Mouse (Mus musculus) kidney, adult 8-10 months (tissue): ENCODE measurements around the gene Phldb2.
A peak's percentile ranks its signal among the peaks of the same experiment; 100 is the strongest.

ENCODE experiments used
- DNase-seq, 2 experiments: peaks; one replicate each; pipeline ENCODE4 v3.0.0; 2022

Phldb2 gene

DNA sequence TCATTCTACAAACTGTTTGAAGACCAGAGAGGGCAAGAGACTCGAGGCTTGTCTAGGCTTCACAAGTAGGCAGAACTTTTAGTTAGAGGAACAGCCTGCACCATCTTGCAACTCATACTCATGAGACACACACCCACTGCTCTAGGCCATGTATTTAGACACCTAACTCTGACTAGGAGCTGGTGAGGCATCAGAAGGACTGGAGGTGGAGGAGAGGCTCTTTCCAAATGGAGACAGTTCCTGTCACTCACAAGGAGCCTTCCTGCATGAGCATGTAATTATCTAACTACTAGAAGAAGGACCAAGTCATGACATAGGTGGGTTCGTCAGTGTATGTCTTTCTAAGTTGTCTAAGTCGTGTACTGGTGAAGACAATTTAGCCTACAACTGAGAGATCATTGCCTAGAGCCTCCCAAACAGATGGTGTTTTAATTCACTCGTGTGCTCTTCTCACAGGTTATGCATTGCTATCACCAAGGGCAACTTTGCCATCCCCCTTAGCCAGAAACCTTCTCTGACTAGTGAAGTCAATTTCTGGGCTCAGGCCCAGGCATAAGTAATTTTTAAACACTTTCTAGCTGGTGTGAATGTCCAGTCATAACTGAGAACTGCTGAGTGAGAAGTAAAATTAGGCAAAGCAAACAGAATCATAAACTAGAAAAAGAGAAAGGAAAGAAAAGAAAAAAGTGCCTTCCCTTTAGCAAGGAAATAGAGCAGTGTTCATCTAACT, 62.8 kb downstream of the Phldb2 start:
- DNase-seq, result peak; percentile 62 to 78

DNA sequence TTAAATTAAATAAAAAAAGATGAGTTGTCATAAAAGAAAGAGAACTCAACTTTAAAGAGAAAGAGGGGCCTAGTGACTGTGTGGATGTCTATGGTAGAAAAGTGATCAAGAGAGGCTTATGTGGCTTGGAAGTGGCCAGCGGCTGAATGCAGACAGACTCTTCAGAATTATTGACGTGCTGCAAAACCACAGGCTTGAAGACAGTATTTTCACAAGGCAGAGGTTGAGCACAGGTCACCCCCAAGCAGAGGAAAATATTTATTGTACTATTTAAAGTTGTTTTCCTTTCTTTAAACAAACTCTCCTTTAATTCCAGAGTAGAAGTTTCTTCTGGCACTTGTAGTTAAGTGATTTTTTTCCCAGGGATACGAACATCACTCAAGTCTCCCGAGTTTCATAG, 63.8 kb downstream of the Phldb2 start:
- DNase-seq, result no peak

DNA sequence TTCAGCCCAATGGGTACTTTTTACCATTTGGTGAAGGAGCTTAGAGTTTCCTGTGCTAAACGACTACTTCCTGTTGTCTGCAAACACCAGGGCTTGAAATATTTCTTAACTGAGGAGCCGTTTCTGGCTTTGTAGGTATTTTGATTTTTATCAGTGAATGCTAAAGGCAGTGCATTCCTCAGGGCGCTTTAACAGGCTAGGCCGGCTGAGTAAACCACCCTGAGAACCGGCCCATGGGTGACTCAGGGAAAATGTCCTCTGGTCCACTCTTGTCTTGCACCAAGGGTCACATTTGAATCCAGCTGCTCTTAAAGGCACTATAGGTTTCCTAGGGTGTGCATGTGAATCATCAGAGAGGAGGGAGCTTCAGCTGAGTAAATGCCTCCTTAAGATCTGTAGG, 66.8 kb downstream of the Phldb2 start:
- DNase-seq, result no peak

DNA sequence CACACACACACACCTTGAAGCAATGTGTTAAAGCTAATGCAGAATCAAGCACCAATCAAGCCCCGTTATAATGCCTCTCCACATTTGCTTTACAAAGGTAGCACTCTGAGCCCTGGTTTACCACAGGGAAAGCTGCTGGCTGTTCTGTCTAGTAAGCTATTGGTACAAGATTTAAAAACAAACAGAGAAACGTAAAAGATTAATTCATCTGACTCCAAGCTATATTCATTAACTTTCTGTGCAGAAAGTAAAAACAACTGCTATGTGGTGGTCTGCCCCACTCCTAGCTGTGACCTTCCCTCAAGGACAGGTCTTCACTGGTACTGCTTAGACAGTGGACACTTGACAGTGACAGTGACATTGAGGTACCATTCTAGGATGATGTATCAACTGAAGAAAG, 69.2 kb downstream of the Phldb2 start:
- DNase-seq, result peak; percentile 46 to 66

DNA sequence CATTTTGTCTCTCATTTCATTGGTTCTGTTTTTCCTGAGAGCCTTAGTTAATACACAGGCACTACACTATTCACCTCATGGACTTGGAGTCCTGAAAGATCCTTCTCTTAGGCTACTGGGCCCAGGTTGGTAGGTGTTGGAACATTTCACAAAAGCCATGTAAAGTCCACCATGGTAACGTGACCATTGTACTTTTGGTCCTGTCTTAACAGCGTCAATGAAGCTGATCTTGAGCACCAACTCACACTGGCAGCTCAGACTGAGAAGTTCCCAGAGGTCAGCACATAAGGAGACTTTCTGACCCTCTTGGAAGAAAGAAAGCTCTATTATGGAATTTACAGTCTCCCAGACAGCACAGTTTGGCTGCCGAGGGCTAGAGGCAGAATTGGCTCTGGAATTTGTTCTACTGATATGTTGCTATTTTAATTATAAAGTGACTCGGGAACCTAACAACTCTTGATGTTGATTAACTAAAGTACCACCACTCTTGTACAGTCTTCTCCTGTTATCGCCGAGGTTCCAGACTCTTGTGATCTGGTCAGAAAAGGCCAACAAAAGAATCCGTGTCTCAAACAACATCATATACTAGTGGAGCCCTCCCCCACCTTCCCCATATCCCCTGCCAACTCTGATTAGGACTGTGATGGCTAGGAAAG, 72.1 kb downstream of the Phldb2 start:
- peak in 1 of 2 experiments; percentile 43 for DNase-seq

DNA sequence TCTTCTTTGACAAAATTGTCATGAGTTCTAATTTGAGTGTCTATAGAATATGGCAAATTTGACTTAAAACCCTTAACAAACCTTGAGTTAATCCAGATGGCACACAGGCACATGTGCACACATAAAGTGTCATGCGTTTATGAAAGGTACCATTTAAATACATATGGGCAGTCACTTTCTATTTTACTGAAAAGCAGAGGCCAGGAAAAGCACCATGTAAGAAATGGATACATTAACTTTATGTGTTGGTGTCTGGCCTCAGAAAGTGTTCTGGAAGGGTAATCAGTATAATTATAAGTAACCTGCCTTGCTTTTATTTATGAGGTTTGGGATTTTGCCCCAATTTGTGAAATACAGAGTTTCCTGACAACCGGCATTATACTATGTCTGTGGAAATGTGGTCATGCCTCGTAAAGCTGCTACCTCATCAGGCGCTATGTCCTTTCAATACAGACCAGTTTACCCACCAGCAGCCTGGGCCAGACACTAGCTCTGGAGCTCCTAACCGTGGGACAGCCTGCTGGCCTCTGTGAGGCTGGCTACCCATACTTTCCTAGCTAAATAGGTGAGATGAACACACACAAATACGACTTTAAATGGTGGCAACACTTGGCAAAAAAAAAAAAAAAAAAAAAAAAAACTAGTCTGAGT, 73.2 kb downstream of the Phldb2 start:
- DNase-seq, result no peak

DNA sequence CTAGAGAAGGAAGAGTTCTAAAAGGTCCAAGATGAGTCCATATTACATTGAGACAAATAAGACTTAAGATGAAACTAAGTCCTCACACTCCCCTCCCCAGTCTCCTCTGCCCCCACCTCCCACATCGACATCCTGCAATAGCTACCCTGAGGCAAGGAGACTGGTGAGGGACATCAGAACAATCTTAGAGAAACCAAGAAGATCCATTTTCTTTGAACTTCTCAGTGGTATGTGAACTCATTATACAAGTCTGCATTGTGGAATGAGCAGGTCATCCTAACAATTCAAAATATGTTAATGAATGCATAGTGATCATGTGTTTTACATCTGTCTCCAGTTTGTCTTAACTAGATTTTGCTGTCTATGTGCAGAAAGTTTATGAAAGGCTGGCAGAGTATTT, 75.7 kb downstream of the Phldb2 start:
- no peak for DNase-seq

DNA sequence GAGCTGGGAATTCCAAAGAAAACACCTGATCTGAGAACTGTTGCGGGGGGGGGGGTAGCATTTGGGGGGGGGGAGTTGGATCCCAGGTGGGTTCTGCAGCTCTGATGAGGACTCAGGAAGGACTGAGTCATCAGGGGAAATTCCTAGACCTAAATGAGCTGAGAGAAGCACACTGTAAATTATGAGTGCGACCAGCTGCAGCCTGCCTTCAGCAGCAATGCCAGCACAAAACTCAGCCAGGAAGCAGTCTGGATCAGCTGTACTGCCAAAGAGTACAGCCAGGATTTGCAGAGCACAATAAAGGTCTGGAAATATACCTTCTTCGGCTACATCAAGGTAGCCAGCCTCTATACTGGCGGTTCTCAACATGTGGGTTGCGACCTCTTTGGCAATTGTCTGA, 76.2 kb downstream of the Phldb2 start:
- no peak for DNase-seq

DNA sequence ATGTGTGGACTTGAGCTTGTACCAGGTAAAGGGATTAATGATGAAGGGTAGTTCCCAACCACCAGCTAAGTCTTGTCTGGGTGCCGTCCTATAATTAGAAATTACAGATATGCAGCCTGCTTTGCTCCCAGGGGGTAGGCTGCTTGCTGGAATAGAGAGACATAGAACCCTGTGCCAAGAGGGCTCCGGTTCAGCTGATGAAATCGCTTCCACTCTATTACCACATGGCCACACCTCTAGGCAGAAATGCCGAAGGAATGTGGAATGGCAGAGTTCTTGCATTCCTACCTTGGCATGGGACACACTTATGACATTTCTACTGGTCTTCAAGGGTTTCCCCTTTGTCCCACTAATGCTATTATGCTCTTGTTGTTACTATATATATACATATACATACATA, 80.0 kb downstream of the Phldb2 start:
- peak; percentile 32 to 72 for DNase-seq

DNA sequence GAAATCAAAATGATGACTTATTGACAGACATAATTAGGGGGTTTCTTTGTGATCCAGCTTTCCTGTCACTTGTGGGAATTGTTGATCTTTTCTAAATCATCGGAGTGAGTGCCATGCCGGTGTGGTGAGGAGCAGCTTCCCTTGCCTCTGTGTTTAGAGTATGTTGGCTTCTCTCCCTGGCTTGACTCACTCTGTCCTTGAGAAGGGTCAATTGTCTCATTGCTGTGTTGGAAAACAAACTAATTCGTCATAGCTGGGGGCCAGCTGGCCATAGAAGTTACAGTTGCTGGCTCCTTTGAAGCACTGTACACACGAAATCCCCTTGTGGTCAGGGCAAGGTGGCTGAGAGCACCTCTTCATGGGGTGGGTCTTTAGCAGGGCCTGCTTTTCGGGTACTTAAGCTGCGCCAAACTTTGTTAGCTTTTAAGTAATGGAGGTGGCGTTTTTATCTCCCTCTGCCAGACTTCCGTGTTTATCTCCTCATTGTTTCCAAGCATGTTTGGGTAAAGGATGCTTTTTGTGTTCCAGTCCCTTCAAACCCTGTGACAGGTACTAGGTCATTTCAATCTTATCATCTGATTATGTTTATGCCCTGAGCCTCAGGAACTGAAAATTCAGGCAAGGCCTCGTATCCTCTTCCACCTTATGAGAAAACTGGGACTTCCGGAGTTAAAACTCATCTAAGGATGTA, 82.0 kb downstream of the Phldb2 start:
- no peak for DNase-seq

DNA sequence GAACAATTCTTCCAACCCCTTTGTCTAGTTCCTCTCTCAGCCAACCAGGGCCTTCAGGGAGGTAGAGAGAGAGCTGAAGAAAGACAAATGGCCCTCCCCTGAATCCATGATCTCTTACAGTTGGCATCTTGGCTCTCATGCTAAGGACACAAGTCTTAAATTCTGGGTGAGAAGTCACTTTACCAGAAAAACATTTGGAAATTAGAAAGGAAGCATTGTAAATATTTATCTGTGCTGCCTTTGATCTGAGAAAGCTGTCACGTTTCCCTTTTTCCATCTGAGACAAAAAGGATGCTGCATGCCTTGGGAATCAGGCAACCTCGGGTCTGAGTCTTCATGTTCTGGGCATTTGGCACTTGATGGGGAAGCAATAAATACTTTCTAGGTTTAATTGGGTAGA, 82.7 kb downstream of the Phldb2 start:
- DNase-seq, result no peak

DNA sequence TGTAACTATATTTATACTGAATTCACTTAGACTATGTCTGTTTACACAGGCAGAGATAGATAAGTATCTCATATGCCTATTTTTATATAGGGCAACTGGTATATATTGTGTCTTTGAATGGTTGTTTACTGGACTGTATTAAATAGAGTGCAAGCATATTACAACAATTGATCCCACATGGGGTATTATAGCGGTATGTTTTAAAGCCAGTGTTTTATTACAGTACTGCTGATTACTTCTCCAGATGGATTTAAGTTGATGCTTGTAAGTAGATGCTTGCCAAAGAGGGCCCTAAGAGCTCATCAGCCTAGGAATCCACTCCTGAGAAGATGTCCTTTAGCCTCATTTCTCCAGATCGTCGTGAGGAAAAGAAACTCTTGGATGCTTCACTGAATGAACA, 84.4 kb downstream of the Phldb2 start:
- no peak for DNase-seq

DNA sequence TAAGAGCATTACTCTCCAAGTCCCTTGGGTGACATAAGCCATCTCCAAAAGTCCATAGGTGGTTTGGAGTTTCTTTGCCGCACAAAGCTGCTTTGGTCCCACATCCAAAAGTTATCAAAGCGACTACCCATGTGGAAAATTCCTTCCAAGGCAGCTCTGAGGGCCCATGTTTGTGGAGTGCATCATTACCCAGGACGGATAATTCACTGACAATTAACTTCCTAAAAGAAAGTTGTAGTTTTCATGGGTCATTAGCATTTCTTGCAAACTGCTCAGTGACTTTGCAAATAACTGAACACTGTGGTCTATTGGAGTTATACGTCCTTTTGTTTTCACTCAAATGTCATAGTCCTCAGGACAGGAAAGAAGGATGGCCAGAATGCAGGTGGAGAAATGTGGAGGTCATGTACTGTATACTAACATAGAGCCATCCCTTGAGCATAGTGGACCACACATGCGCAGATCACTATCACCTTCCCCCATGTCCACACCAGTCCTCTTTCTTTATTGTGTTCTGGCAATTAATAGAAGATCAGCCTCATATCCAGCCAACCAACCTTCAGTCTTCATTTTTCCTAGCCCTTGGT, 96.0 kb downstream of the Phldb2 start:
- no peak for DNase-seq

DNA sequence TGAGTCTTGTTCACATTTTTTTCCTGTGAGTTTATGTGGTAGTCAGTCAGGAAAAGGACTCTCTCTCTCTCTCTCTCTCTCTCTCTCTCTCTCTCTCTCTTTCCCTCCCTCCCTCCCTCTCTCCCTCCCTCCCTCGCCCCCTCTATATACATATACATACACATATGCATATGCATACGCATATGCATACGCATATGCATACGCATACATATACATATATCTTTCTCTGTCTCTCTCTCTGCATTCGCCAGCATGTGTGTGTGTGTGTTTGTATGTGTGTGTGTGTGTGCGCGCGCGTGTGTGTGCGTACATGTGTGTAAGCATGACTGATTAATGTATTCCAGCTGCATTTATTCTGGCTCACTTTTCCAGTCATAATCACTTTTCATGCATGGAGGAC, 98.9 kb downstream of the Phldb2 start:
- no peak for DNase-seq

DNA sequence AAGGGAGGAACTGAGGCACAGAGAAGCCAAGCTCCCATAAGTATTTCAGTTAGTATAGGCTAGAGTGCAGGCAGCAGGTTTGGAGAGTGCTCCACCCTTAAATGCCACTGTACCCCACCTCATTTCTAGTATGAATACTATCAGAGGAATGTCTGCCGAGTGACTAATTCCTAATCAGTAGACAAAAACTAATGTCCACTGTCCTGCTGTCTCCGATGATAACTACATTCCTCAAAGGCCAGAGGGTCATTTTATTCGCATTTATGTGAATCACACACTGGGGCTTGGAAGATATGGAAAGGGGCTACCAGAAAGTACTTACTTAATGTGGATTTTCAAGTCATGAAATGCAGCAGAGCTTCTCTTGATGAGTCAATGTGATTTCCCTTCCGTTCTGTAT, 104.4 kb downstream of the Phldb2 start:
- DNase-seq, result no peak

DNA sequence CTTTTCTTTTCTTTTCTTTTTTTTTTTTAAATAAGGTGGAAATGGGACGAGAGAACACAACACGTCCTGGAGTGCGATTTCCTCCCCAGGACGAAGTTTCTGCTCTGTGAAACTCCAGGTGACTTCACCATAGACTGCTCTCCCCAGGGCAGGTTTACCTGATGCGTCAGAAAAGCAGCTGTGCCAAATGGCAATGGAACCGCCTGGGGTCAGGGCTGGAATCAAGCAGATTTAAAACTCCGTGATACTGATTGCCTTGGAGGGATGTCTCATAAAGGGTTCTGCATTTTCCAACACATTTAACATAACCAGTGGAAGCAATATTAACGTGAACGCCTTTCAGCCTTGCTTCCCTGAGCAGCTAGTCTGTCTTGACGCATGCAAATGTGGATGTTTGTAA, 108.5 kb downstream of the Phldb2 start:
- DNase-seq, result peak in 1 of 2 experiments; percentile 32

DNA sequence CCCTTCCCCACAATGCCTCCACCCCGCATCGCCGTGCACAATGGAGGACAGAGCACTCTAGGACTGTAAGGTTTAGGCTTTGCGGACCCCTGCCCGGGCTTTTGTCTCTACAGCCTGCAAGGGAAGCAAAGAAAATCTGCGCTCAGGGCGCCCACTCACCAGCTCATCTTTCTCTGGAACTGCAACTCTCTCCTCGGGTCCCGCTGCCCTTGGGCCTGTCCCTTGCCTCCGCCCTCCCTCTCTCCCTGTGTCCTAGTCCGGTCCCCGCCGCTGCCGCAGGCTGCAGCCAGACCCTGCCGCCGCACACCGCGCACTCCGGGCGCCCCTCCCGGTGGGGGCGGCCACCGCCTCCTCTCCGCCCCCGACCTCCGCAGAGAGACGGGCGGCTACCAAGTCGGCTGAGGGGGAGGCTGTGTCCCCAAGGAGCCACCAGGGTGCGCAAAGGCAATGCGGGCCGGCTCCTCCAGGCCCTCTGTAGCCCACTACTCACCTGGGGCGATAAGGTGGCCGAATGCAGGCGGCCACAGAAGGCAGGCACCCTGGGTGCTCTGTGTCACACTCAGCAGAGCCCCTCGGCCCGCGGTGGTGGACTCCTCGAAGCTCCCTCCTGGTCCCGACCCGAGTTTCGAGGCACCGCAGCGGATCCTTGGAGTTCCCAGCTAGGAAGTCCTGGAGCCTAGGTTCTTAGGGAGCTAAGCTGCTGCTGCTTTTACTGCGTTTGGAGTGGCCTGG, 109.2 kb downstream of the Phldb2 start:
- peak; percentile 88 to 91 for DNase-seq

DNA sequence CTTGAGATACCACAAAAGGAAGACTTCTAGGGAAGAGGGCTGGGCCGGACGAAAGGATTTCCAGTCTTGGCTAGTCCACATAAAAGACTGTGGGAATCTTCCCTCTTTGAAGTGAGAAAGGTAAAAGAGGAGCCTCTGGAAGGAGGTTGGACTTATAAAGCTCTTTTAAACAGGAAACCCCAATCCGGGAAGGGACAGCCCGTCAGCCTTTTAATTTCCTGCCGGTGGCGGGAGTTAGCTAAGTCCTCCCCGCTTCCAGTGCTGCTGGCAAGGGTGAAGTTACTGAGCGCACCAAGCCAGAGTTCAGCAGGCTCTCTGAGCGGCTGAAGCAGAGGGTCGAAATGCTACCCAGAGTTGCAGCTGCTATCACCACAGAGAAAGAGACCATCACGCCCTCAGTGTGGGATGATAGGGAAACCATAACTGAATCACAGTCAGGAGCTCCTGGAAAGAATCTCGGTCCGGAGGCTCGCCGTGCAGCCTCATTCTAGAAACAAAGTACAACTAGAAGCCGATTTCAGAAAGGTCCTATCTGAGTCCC, 110.0 kb downstream of the Phldb2 start:
- peak; percentile 56 to 59 for DNase-seq

DNA sequence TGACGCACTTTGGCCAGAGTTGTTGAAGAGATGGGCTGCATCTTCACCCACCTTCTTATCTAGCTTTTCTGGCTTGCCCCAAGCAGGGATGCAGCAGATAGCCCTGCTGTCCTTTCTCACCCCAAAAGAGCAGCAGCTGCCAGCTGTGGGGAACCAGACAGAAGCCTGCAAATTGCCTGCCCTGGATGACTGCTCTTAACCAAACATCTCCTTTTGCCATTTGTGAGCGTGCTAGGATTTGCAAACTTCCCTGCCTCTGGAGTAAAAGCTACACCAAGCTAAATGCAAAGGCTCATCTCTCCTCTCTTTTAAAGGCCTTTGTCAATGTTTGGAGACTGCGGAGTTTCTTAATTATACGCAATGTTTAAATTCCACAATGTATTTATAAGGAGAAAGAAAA, 111.0 kb downstream of the Phldb2 start:
- no peak for DNase-seq

DNA sequence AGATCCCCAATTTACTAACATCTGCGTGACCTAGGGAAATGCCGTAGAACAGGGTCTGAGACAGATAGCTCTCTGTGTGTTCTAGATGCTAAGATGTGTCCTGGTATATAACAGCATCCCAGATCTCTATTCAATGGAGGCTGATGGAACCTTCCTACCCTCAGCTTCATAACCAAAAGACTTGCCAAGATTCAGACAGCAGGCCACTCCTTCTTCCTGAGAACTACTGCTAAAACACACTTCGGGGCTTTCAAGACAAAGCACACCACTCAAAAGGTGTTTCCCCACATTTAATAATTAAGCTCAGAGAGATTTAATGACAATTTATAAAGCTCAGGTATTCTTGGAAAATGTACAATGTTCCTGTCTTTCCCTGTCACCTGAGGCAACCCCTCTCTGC, 111.6 kb downstream of the Phldb2 start:
- DNase-seq, result no peak

DNA sequence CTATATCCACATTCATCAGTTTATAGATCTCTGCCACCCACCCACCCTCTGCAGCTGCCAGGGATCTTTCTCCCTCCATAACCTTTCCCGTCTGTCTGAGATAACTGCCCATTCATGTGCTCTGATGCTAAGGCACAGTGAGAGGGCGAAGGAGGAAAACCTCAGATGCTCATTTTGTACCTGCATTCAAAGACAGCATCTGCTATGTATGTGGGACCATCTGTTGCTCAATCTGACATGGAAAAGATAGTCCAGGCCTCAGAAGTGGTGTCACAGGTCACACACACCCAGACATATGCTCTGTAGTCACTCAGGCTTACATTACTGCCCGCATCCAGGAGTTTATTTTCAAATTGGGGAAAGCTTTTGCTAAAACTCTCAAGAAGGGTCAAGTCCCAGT, 112.4 kb downstream of the Phldb2 start:
- no peak for DNase-seq
